Mouse (Mus musculus): ENCODE measurements around the gene Scnn1g. TPM values are rescaled to one million over a fixed set of nuclear protein-coding genes. Genes with fewer than 3 reads are reported as not detected.

Gene Scnn1g
- total and polyA plus RNA-seq, 3 experiments, result not detected

DNA sequence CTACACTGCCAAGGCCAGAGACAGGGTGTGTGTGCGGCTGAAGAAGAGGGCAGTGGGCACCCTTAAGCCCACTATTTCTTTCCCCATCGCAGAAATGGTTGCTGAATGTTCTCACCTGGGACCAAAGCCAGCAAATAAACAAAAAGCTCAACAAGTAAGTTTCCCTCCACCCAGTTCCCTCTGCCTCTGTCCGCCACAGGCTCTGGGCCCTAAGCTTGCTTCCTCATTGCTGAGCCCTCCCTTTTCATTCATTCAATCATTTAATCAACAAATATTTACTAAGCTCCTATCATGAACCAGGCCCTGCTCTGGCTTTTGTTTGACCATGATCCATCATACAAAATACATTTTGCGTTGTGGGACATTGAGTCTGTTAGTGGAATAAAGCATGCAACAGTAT, 29.0 kb downstream of the Scnn1g start:
- no peak overlapping the region for H3K4me3 ChIP-seq (ENCODE audit: control insufficient read depth in 1 of 2, insufficient read depth in 1 of 2, low read depth in 2 of 2, low read length in 2 of 2)
- H3K27ac ChIP-seq (ENCODE audit: control insufficient read depth, low read depth, low read length), result no peak overlapping the region
- H3K79me2 ChIP-seq (ENCODE audit: control insufficient read depth, insufficient read depth, low read length, poor library complexity), result no peaks in the 10 kb centered on the region
- no peaks in the 10 kb centered on the region for H3K27me3 ChIP-seq (ENCODE audit: control insufficient read depth in 1 of 2, insufficient read depth in 2 of 2, low read length in 2 of 2)
- H3K36me3 ChIP-seq (ENCODE audit: control insufficient read depth in 1 of 2, insufficient read depth in 2 of 2, low read length in 2 of 2), result no peaks in the 10 kb centered on the region
- TF ChIP-seq MAZ (IDR thresholded peaks at IDR 0.05; ENCODE audit: low read depth, low read length) (no peak), USF2 (IDR thresholded peaks at IDR 0.05; ENCODE audit: borderline replicate concordance in 1 of 2, insufficient read depth in 1 of 2, low read depth in 1 of 2, low read length in 2 of 2) (no peak), CHD1 (IDR thresholded peaks at IDR 0.05; ENCODE audit: low read depth, low read length) (no peak), JUND (IDR thresholded peaks at IDR 0.05; ENCODE audit: low read depth, low read length) (no peak), ZC3H11A (IDR thresholded peaks at IDR 0.05; ENCODE audit: low read depth, low read length) (no peak), POLR2AphosphoS2 (IDR thresholded peaks at IDR 0.05; ENCODE audit: low read length) (no peak), GABPA (IDR thresholded peaks at IDR 0.05; ENCODE audit: low read depth, low read length) (no peak), SMC3 (IDR thresholded peaks at IDR 0.05; ENCODE audit: low read depth, low read length) (no peak), ZNF384 (IDR thresholded peaks at IDR 0.05; ENCODE audit: low read depth, low read length) (no peak), NELFE (IDR thresholded peaks at IDR 0.05; ENCODE audit: low read depth, low read length) (no peak), MYB (IDR thresholded peaks at IDR 0.05; ENCODE audit: low read depth, low read length) (no peak)
- no peaks in the 10 kb centered on the region for H3K9me3 ChIP-seq (replicated peaks; ENCODE audit: insufficient read depth, low read length)
- DNase-seq (ENCODE audit: low read depth, low spot score), result no peak
- H3K4me1 ChIP-seq (ENCODE audit: control insufficient read depth in 1 of 2, insufficient read depth in 2 of 2, low read length in 2 of 2), result no peaks in the 10 kb centered on the region
- H3K9ac ChIP-seq (ENCODE audit: control insufficient read depth, low read depth, low read length, poor library complexity, severe bottlenecking), result no peak overlapping the region

DNA sequence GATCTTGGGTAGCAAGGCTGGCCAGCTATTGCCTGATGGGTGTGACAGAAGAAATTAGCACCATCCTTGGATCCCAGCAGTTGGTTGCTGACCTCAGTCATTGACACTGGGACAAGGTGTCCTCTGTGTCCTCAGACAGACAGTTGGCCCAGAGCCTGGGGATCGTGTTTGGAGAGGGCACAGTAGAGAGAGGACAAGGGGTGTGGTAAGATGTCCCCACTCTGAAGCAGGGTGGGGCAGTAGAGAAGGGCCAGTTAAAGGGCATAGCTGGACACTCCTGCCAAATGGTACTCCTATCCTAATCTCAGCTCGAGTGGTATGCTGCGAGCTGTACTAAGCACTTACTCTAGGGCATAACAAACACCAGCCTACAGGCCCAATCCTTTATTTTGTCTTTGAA, 33.6 kb downstream of the Scnn1g start:
- no peaks in the 10 kb centered on the region for H3K4me1 ChIP-seq (ENCODE audit: control insufficient read depth in 1 of 2, insufficient read depth in 2 of 2, low read length in 2 of 2)
- no peak overlapping the region for H3K27ac ChIP-seq (ENCODE audit: control insufficient read depth, low read depth, low read length)
- no peak overlapping the region for H3K9ac ChIP-seq (ENCODE audit: control insufficient read depth, low read depth, low read length, poor library complexity, severe bottlenecking)
- no peak for DNase-seq (ENCODE audit: low read depth, low spot score)
- no peaks in the 10 kb centered on the region for H3K79me2 ChIP-seq (ENCODE audit: control insufficient read depth, insufficient read depth, low read length, poor library complexity)
- H3K27me3 ChIP-seq (ENCODE audit: control insufficient read depth in 1 of 2, insufficient read depth in 2 of 2, low read length in 2 of 2), result no peaks in the 10 kb centered on the region
- H3K36me3 ChIP-seq (ENCODE audit: control insufficient read depth in 1 of 2, insufficient read depth in 2 of 2, low read length in 2 of 2), result no peaks in the 10 kb centered on the region
- TF ChIP-seq MAZ (IDR thresholded peaks at IDR 0.05; ENCODE audit: low read depth, low read length) (no peak), ZC3H11A (IDR thresholded peaks at IDR 0.05; ENCODE audit: low read depth, low read length) (no peak), GATA1 (IDR thresholded peaks at IDR 0.05; ENCODE audit: low read depth, low read length) (no peak), RAD21 (IDR thresholded peaks at IDR 0.05; ENCODE audit: low read depth, low read length) (no peak), NRF1 (IDR thresholded peaks at IDR 0.05; ENCODE audit: insufficient read depth, low read depth, low read length, poor library complexity, severe bottlenecking) (no peak), JUND (IDR thresholded peaks at IDR 0.05; ENCODE audit: low read depth, low read length) (no peak), MYC (IDR thresholded peaks at IDR 0.05; ENCODE audit: low read depth, low read length) (no peak), SIN3A (IDR thresholded peaks at IDR 0.05; ENCODE audit: low read length) (no peak), USF1 (IDR thresholded peaks at IDR 0.05; ENCODE audit: low read depth, low read length) (no peak), ETS1 (IDR thresholded peaks at IDR 0.05; ENCODE audit: low read depth, low read length) (no peak), TCF12 (IDR thresholded peaks at IDR 0.05; ENCODE audit: low read depth, low read length) (no peak), MXI1 (IDR thresholded peaks at IDR 0.05; ENCODE audit: low read depth, low read length) (no peak), TAL1 (IDR thresholded peaks at IDR 0.05; ENCODE audit: low read length) (no peak), MYB (IDR thresholded peaks at IDR 0.05; ENCODE audit: low read depth, low read length) (no peak), MAFK (IDR thresholded peaks at IDR 0.05; ENCODE audit: borderline replicate concordance, low read depth, low read length) (no peak)
- no peak overlapping the region for H3K4me3 ChIP-seq (ENCODE audit: control insufficient read depth in 1 of 2, insufficient read depth in 1 of 2, low read depth in 2 of 2, low read length in 2 of 2)
- H3K9me3 ChIP-seq (replicated peaks; ENCODE audit: insufficient read depth, low read length), result no peaks in the 10 kb centered on the region
